Mouse (Mus musculus) gonadal fat pad, adult 2 months (tissue): ENCODE measurements at regions not wholly inside any gene's neighbourhood (a gene's known extent, or its start where the extent isn't known, plus 50 kb on each side); places are given as distances from the start of the nearest gene placed in this dataset.

Source experiments
- DNase-seq: peaks from one replicate; pipeline ENCODE4 v3.0.0-alpha.2; 2012; ENCODE audit warnings: low read depth

- no peak for DNase-seq
Observed at GRCm38 (mm10) chr10:56587205-56587604, 210.1 kb downstream of the Gja1 start.

GRCm38 (mm10) chr10:56597382-56597781 is 220.3 kb downstream of the Gja1 start:
- DNase-seq, result no peak

- no peak for DNase-seq
Observed at GRCm38 (mm10) chr10:56598191-56598590, 221.1 kb downstream of the Gja1 start.

GRCm38 (mm10) chr10:56599923-56600322 is 222.8 kb downstream of the Gja1 start:
- no peak for DNase-seq

DNA sequence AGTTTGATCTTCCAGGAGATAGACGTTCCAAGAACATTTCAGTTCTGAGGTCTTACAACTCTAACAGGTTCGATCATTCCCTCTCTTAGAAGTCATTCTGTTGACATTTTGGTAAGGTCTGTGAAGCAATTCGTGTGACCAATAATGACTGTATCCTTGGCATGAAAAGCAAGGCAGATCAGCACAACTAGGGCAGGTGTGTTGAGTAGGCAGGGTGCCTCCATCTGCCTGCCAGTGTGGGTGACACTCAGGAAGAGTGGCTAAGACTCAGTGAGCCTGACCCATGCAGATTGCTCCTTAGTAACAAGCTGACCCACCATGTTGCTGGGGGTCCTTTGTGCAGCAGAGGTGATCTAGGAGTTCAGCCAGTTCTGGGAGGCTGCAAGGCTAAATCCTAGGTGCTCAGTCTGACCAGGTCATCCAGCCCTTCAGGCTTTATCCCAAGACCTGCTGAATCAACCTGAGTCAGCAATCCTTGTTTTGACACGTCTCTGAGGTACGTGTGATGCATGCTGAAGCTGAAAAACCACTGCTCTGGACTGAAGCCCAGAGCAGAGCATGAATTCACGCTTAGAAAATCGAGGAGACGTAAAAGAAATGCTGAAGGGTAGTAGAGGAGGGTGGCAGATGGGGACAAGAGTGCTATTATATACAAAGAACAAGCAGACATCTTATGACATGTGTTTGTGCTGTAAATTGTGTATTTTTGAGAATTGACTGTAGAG is 234.6 kb downstream of the Gja1 start:
- peak; percentile 82 for DNase-seq

DNA sequence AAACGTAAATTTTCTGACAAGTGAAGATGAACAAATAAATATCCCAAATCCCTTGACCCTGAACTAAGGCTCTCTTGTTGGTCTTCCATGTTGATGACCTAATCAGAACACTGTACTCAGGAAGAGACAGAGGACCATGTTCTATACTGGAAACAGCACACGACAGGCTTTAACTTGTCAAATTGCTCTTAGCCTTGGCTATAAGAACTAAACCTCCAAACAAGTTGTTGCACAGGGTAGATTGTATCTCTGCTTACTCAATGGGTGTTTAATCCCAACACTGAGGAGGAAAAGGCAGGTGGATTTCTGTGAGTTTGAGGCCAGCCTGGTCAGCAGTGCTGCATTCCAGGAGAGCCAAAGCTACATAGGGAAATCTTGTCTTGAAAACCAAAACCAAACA is 265.5 kb downstream of the Gja1 start:
- peak; percentile 81 for DNase-seq

GRCm38 (mm10) chr10:56643376-56644135 is 266.4 kb downstream of the Gja1 start:
- no peak for DNase-seq

DNA sequence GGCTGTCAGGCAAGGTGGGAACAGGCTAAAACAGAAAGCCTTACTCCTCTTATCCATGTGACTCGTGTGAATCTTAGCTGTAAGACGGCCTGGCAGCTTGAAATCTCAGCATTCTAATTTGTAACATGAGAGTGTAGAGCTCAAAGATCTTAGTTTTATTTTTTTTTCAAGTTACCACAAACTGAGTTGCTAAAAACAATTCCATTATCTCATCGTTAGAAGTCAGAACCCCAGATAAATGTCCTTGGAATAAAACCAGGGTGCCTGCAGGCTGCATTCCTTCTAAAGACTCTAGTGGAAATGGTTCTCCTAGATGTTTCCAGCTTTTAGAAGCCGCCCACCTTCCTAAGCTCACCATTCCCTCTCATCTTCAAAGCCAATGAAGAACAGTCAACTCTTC is 283.4 kb downstream of the Gja1 start:
- DNase-seq, result no peak

GRCm38 (mm10) chr10:56673919-56674318 is 296.8 kb downstream of the Gja1 start:
- DNase-seq, result no peak

DNA sequence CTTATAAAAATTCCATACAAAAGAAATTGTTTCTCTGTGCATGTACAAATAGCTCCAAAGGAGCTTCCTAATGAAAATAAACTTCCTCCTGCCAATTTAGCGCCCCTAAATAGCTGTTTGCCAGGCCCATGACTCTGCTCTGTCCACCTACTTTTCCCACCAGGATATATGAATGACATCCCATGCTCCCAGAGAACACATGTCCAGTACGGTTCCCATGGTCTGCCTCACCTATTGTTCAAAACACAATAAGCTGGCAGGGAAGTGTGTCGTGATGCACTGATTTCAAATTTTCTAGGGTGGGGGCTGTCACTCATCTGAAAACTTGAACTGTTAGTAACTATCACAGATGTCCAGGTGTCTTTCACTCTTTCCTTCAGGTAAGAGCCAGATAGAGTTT is 305.8 kb downstream of the Gja1 start:
- no peak for DNase-seq

- no peak for DNase-seq
Observed at GRCm38 (mm10) chr10:56685655-56686250, 308.6 kb downstream of the Gja1 start.

DNA sequence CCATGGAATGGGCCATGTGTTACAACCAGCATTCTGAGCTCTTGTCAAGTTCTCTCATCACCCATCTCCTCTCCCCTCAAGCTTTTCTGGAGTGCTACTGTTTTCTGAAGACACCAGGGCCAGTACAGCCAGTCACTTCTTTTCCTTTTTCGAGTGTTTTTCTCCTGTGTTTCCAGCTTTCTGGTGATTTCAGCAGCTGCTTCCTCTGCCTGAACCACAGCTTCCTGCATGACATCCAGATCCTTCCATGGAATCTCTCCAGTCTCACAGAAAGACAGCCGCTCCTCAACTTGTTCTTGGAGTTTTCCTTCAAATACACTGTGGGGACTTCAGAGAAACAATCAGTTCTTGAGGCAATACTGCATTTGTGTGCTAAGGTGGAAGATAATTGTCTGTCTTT is 314.3 kb downstream of the Gja1 start:
- DNase-seq, result no peak

DNA sequence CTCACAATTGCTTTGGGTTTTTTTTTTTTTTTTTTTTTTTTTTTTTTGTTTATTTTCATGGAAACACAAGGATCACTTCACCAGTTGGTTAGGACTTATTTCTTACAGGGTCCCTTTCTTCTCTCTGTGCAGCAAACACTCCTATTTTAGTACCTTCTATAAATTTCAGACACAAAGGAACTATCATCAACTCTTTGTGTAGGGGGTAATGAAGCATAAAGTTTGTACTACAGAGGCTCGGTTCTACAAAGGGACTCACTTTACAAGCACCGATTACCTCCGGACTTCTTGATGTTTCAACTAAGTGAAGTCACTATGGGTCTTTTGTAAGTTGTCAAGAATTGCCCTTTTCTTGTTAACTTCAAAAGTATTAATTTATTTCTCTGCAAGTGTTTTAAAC is 318.0 kb downstream of the Gja1 start:
- no peak for DNase-seq

- DNase-seq, result peak; percentile 10
Observed at GRCm38 (mm10) chr10:56700126-56700525, 323.0 kb downstream of the Gja1 start.

- no peak for DNase-seq
Observed at GRCm38 (mm10) chr10:56708411-56708810, 331.3 kb downstream of the Gja1 start.

DNA sequence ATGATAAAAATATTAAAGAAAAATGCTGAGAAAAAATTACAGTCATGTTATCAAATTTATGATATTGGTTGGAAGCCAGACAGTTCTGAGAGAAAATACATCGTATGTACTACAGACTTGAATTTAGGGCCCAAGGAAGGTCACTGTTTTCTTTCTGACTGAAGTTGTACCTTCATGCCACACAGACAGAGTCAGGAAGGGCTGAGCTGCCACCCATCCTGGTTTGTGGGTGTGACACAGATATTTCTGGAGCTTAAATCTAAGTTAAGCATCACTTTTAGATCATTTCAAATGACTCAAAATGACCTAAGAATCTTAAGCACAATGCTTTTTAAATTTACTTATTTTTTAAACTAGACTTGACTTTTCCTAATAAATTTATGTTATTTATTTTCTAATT is 331.8 kb downstream of the Gja1 start:
- DNase-seq, result no peak

GRCm38 (mm10) chr10:56712611-56713105 is 335.5 kb downstream of the Gja1 start:
- DNase-seq, result no peak

- DNase-seq, result no peak
Observed at GRCm38 (mm10) chr10:56737073-56737472, 359.9 kb downstream of the Gja1 start.

- no peak for DNase-seq
Observed at GRCm38 (mm10) chr10:56739621-56740020, 362.5 kb downstream of the Gja1 start.

DNA sequence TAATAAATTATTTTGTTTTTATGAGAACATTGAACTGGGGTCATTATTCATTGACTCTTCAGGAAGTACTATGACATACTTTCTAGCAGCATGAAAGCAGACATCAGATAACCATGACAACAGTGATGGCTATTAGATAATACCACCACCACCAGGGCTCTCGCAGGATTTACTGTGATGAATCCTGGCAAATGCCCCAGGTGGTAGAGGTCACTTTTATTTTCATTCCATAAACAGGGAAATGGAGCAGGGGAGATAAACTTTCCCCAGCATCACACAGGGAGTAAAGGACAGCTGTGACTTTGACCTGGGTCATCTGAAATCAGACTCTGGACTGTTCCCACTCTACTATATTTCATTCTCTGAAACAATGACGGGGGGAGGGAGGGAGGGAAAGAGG is 375.0 kb downstream of the Gja1 start:
- DNase-seq, result no peak

DNA sequence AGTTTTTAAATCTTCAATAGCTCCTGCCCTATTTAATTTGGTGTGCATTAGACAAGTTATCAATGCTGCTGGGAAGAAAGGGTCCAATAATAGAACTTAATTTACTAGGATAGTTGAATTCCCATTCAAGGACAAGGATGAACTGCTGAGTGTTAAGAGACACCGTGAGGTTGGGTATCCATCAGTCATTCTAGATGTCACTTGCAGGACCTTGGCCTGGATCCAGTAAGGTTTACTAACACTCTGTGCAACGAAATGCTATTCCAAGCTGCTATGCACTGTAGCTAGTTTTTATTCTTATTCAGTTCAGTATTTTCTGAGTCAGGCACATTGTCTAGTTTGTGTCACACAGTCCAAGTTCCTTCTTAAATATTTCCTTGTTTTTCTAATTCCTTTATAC is 376.4 kb downstream of the Gja1 start:
- DNase-seq, result no peak

- DNase-seq, result no peak
Observed at GRCm38 (mm10) chr10:56754546-56755175, 377.5 kb downstream of the Gja1 start.
